Mouse (Mus musculus) CH12.LX (cell line): ENCODE results near the gene Ubash3a. TPM values are rescaled to one million over a fixed set of nuclear protein-coding genes. Genes with fewer than 3 reads are reported as not detected.

Source experiments
- DNase-seq: peaks from one replicate; pipeline ENCODE4 v3.0.0-alpha.2; 2013; ENCODE audit errors: extremely low read depth
- H3K27ac ChIP-seq: 2 replicates; pipeline ENCODE4 v1.5.1; 2012; ENCODE audit warnings: low read depth, mild to moderate bottlenecking, control low read depth, moderate library complexity; ENCODE audit not compliant: insufficient read depth
- H3K27me3 ChIP-seq: replicated peaks from 2 replicates; pipeline ENCODE3; 2012; ENCODE audit warnings: inconsistent platforms
- H3K36me3 ChIP-seq, 2 experiments: replicated peaks in 1 of 2; 2 replicates each; pipeline versions ENCODE3 to v1.6.1; 2012; ENCODE audit warnings: inconsistent platforms in 1 of 2, low read length in 1 of 2, mild to moderate bottlenecking in 1 of 2, mixed read lengths in 1 of 2, moderate library complexity in 1 of 2; ENCODE audit not compliant: control insufficient read depth in 1 of 2, insufficient read depth in 1 of 2
- H3K4me1 ChIP-seq, 2 experiments: 2 replicates each; pipeline ENCODE4 v1.6.1; 2012; ENCODE audit warnings: inconsistent platforms in 1 of 2, moderate library complexity in 1 of 2; ENCODE audit not compliant: insufficient read depth in 2 of 2, control insufficient read depth in 1 of 2
- H3K4me2 ChIP-seq: 2 replicates; pipeline ENCODE4 v1.6.1; 2012; ENCODE audit warnings: low read depth, mild to moderate bottlenecking, control low read depth; ENCODE audit not compliant: poor library complexity, insufficient read depth, severe bottlenecking
- H3K4me3 ChIP-seq, 3 experiments: fragments of 150-350 bp in 1 of 3; sonication (generic) in 1 of 3; replicated peaks in 1 of 3; 2 replicates each; pipeline versions ENCODE3 to v1.5.1; 2011 to 2012; ENCODE audit warnings: low read depth in 2 of 3, low read length in 2 of 3, mild to moderate bottlenecking in 2 of 3, moderate library complexity in 2 of 3, control low read depth in 1 of 3, improper control_type of control experiment in 1 of 3, inconsistent platforms in 1 of 3, mixed read lengths in 1 of 3; ENCODE audit not compliant: poor library complexity in 1 of 3
- H3K79me2 ChIP-seq: replicated peaks from 2 replicates; pipeline ENCODE4 v1.6.1; 2012; ENCODE audit warnings: mild to moderate bottlenecking, moderate library complexity; ENCODE audit not compliant: control insufficient read depth, poor library complexity, insufficient read depth, severe bottlenecking; ENCODE audit errors: extremely low read depth
- H3K9ac ChIP-seq: 2 replicates; pipeline ENCODE4 v1.6.1; 2012; ENCODE audit warnings: low read depth, mild to moderate bottlenecking, control low read depth, moderate library complexity; ENCODE audit not compliant: insufficient read depth
- H3K9me3 ChIP-seq: replicated peaks from 2 replicates; pipeline ENCODE3; 2012; ENCODE audit warnings: low read length, inconsistent platforms, mixed read lengths
- CHD1 ChIP-seq: IDR thresholded peaks from 2 replicates; pipeline ENCODE4 v1.6.1; 2012; ENCODE audit warnings: low read depth, low read length, improper control_type of control experiment, inconsistent platforms
- CHD2 ChIP-seq: IDR thresholded peaks from 2 replicates; pipeline ENCODE4 v1.6.1; 2011; ENCODE audit warnings: low read length, improper control_type of control experiment
- CTCF ChIP-seq, 2 experiments: IDR thresholded peaks in 1 of 2; conservative IDR thresholded peaks in 1 of 2; 2 replicates each; pipeline ENCODE4 v1.5.1; 2011 to 2012; ENCODE audit warnings: low read depth in 2 of 2, low read length in 2 of 2, improper control_type of control experiment in 1 of 2, inconsistent platforms in 1 of 2, mild to moderate bottlenecking in 1 of 2, moderate library complexity in 1 of 2
- ELF1 ChIP-seq: IDR thresholded peaks from 2 replicates; pipeline ENCODE4 v1.6.1; 2014; ENCODE audit warnings: low read depth, mild to moderate bottlenecking, inconsistent platforms, low read length, improper control_type of control experiment
- ETS1 ChIP-seq: conservative IDR thresholded peaks from 2 replicates; pipeline ENCODE4 v1.6.1; 2012; ENCODE audit warnings: low read depth, mild to moderate bottlenecking, inconsistent platforms, low read length, improper control_type of control experiment, moderate library complexity
- GABPA ChIP-seq: IDR thresholded peaks from 2 replicates; pipeline ENCODE4 v1.6.1; 2012; ENCODE audit warnings: low read depth, low read length, improper control_type of control experiment, inconsistent platforms; ENCODE audit not compliant: insufficient replicate concordance
- KAT2A ChIP-seq: IDR thresholded peaks from 2 replicates; pipeline ENCODE4 v1.6.1; 2012; ENCODE audit warnings: low read length, improper control_type of control experiment, inconsistent platforms; ENCODE audit not compliant: insufficient replicate concordance
- MAZ ChIP-seq: IDR thresholded peaks from 2 replicates; pipeline ENCODE4 v1.6.1; 2012; ENCODE audit warnings: low read depth, mild to moderate bottlenecking, inconsistent platforms, low read length, improper control_type of control experiment, moderate library complexity
- MEF2A ChIP-seq: IDR thresholded peaks from 2 replicates; pipeline ENCODE4 v1.6.1; 2014; ENCODE audit warnings: low read depth, mild to moderate bottlenecking, inconsistent platforms, low read length, improper control_type of control experiment, borderline replicate concordance
- MYC ChIP-seq: IDR thresholded peaks from 2 replicates; pipeline ENCODE4 v1.6.1; 2011; ENCODE audit warnings: low read depth, mild to moderate bottlenecking, improper control_type of control experiment, low read length
- NELFE ChIP-seq: IDR thresholded peaks from 2 replicates; pipeline ENCODE4 v1.6.1; 2011; ENCODE audit warnings: low read depth, low read length, improper control_type of control experiment
- POLR2A ChIP-seq: IDR thresholded peaks from 2 replicates; pipeline ENCODE4 v1.6.1; 2011; ENCODE audit warnings: low read depth, mild to moderate bottlenecking, improper control_type of control experiment, low read length
- TBP ChIP-seq: conservative IDR thresholded peaks from 2 replicates; pipeline ENCODE4 v1.6.1; 2011; ENCODE audit warnings: low read depth, low read length, improper control_type of control experiment
- USF1 ChIP-seq: IDR thresholded peaks from 2 replicates; pipeline ENCODE4 v1.6.1; 2014; ENCODE audit warnings: low read depth, mild to moderate bottlenecking, inconsistent platforms, low read length, improper control_type of control experiment
- ZC3H11A ChIP-seq: IDR thresholded peaks from 2 replicates; pipeline ENCODE4 v1.6.1; 2012; ENCODE audit warnings: low read depth, mild to moderate bottlenecking, inconsistent platforms, low read length, improper control_type of control experiment
- ZMIZ1 ChIP-seq: IDR thresholded peaks from 2 replicates; pipeline ENCODE4 v1.6.1; 2012; ENCODE audit warnings: low read depth, mild to moderate bottlenecking, inconsistent platforms, low read length, improper control_type of control experiment
- dilution Hi-C: fragments of 300-500 bp; cut with MboI; formaldehyde crosslinking; loops from 2 replicates; pipeline ENCODE4 v1.14.3; 2020; ENCODE audit warnings: low sequenced_read_pairs; ENCODE audit not compliant: extremely low pct_unique_long_range_greater_than_20kb, extremely low pct_ligation_motif_present
- in situ Hi-C: fragments of 300-500 bp; cut with MboI; formaldehyde crosslinking; loops from 3 replicates; pipeline ENCODE4 v1.14.3; 2019; ENCODE audit warnings: low sequenced_read_pairs, low pct_ligation_motif_present, low pct_unique_long_range_greater_than_20kb, mixed read lengths
- polyA plus RNA-seq: library from polyadenylated mRNA; unstranded; fragments of >175 nt; gene quantifications from 2 replicates; pipeline ENCODE4 v1.2.1, GENCODE M21; 2012; ENCODE audit warnings: low read depth; ENCODE audit not compliant: insufficient read length
- total RNA-seq, 2 experiments: library from RNA; depleted of rRNA; stranded (reverse); fragments of 300-350 nt in 1 of 2; fragments of >200 nt in 1 of 2; gene quantifications; 2 replicates each; pipeline ENCODE4 v1.2.3; 2012 to 2014

The Ubash3a gene
- total and polyA plus RNA-seq, 3 experiments: 0.08 to 0.17 TPM; not detected in 1

GRCm38 (mm10) chr17:31275181-31275580, 67.5 kb downstream of the Ubash3a start:
- Histone ChIP-seq H3K79me2 (no peaks in the 10 kb centered on the region), H3K9me3 (peaks cover under 1% of the 10 kb centered on the region), H3K27ac (no peak overlapping the region), H3K4me1 (peaks cover 3 to 5% of the 10 kb centered on the region in 2 experiments; a peak in 2 of 4 replicates), H3K4me2 (no peak overlapping the region), H3K36me3 (no peaks in the 10 kb centered on the region), H3K27me3 (peaks cover 11% of the 10 kb centered on the region), H3K4me3 (no peak overlapping the region), H3K9ac (no peak overlapping the region)
- in situ Hi-C loops (no loop called here), dilution Hi-C loops (no loop called here)
- no peak for DNase-seq
- TF ChIP-seq MEF2A (no peak), ZMIZ1 (no peak), USF1 (no peak), KAT2A (no peak), NELFE (no peak), ETS1 (no peak), CHD2 (no peak), CHD1 (no peak), ZC3H11A (no peak), ELF1 (no peak), MYC (no peak), POLR2A (no peak)

- in situ Hi-C loops: no loop called here
- H3K9me3 ChIP-seq: no peaks in the 10 kb centered on the region
- H3K4me2 ChIP-seq: no peak overlapping the region
- no peak overlapping the region for H3K9ac ChIP-seq
- H3K27me3 ChIP-seq: peaks cover 11% of the 10 kb centered on the region
- no peak overlapping the region for H3K27ac ChIP-seq
- peaks cover 3 to 5% of the 10 kb centered on the region in 2 experiments; a peak in 2 of 4 replicates for H3K4me1 ChIP-seq
- no peaks in the 10 kb centered on the region for H3K79me2 ChIP-seq
- dilution Hi-C loops: no loop called here
- DNase-seq: no peak
- no peak for TF ChIP-seq GABPA
- TF ChIP-seq ZMIZ1: no peak
- no peak for TF ChIP-seq TBP
- TF ChIP-seq CTCF (conservative IDR thresholded peaks at IDR 0.05 in 1 of 2, IDR thresholded peaks at IDR 0.05 in 1 of 2; ENCODE audit: low read depth in 2 of 2, low read length in 2 of 2): no peak
- TF ChIP-seq MAZ: no peak
- no peak for TF ChIP-seq MYC
- no peak for TF ChIP-seq ELF1
- TF ChIP-seq, all 38 proteins: peak for 0
- Histone ChIP-seq H3K36me3 (no peaks in the 10 kb centered on the region), H3K4me3 (no peak overlapping the region)
Observed at GRCm38 (mm10) chr17:31276207-31276921, 68.7 kb downstream of the Ubash3a start.
